ENCODE assay signal across 23 mouse cellular contexts in the genomic region with DNA sequence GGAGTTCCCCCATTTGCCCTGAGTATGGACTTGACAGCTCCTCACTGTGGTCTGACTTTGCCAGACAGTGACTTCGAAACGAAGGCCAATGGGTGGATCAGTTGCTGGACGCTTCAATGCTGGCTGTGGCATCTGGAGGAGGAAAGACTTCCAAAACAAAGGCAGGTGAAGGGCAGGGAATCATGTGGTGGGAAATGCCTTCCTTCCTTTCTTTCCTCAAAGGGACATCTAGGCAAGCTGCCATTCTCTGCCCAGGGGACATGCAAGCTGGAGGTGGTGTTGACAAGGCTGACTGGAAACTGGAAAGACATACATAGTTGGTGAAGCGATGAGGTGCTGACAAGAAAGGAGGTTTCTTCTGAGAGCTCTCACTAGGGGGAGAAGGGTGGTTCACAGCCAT.
DNase-seq lines count a peak whose midpoint lies in the region; ATAC-seq and TF ChIP-seq lines count a peak whose summit lies in the region.
"Had no signal": no experiment of that assay in that cellular context is flagged by ENCODE, and none has a peak within 500 bp of the region (broad histone marks: within the 10 kb centered on the region; RNA-seq: fewer than 3 reads in every experiment).

No protein-coding gene starts in this region.

- H3K27ac ChIP-seq in heart, postnatal 0 days (ENCODE audit: low read depth) = 0 out of 2 replicates have a peak overlapping the region, but pooled peaks have one; percentile 32
- H3K27ac ChIP-seq in midbrain, postnatal 0 days (ENCODE audit: low read depth, low read length) = no peak overlapping the region
- H3K27ac ChIP-seq: embryonic facial prominence, embryonic 13.5 days; hindbrain, embryonic 14.5 days; intestine, embryonic 15.5 days; left cerebral cortex, adult 2 months had no signal

- H3K4me1 ChIP-seq in heart, postnatal 0 days (ENCODE audit: control insufficient read depth, insufficient read depth) = peaks cover 25% of the 10 kb centered on the region
- peaks cover 9% of the 10 kb centered on the region; the same call in 1 of the 2 replicates for H3K4me1 ChIP-seq in midbrain, postnatal 0 days (ENCODE audit: insufficient read depth, low read length)

- DNase-seq in adrenal gland, postnatal 10 days = peak; percentile 72
- no peak for DNase-seq in adrenal gland, adult 8-10 months
- peak; percentile 63 for DNase-seq in 3T3-L1 (ENCODE audit: low read depth, low spot score)
- peak; percentile 59 to 65 for DNase-seq in heart, adult 9 months (ENCODE audit: low spot score in 2 of 2)
- DNase-seq in heart, postnatal 0 days (ENCODE audit: low spot score) = peak; percentile 41
- DNase-seq in ovary, adult 18-20 months (ENCODE audit: low spot score) = no peak
- DNase-seq in midbrain, postnatal 0 days (ENCODE audit: low spot score) = no peak
- no peak for DNase-seq in retina, embryonic 14.5 days (ENCODE audit: low spot score)
- DNase-seq: cerebellum, adult 9-11 months; kidney, adult 9 months; kidney, postnatal 25 days; left cerebral cortex, postnatal 4 days; liver; midbrain, embryonic 14.5 days; right cerebral cortex, postnatal 25 days; thymus, postnatal 14 days had no signal

- no peak overlapping the region for H3K9ac ChIP-seq in heart, postnatal 0 days (replicated peaks; ENCODE audit: low read depth, low read length)
- H3K9ac ChIP-seq in midbrain, postnatal 0 days (replicated peaks; ENCODE audit: low read length, poor library complexity, severe bottlenecking) = no peak overlapping the region
- H3K9ac ChIP-seq: embryonic facial prominence, embryonic 13.5 days; hindbrain, embryonic 14.5 days; intestine, embryonic 15.5 days had no signal

- no peak overlapping the region for H3K4me2 ChIP-seq in heart, postnatal 0 days (ENCODE audit: low read depth, low read length)
- no peak overlapping the region for H3K4me2 ChIP-seq in midbrain, postnatal 0 days (ENCODE audit: low read depth, low read length, poor library complexity, severe bottlenecking)
- H3K4me2 ChIP-seq: embryonic facial prominence, embryonic 13.5 days; hindbrain, embryonic 14.5 days; intestine, embryonic 15.5 days had no signal

- H3K4me3 ChIP-seq in heart, postnatal 0 days (ENCODE audit: low read depth, low read length) = no peak overlapping the region
- H3K4me3 ChIP-seq in midbrain, postnatal 0 days (ENCODE audit: low read depth, low read length) = no peak overlapping the region
- H3K4me3 ChIP-seq: embryonic facial prominence, embryonic 13.5 days; intestine, embryonic 15.5 days; left cerebral cortex, adult 2 months; megakaryocyte, embryonic 14.5 days; myocyte had no signal

- no peak for TF ChIP-seq CTCF in heart, postnatal 0 days (IDR thresholded peaks at IDR 0.05; ENCODE audit: low read depth)
- TF ChIP-seq CTCF in midbrain, postnatal 0 days (IDR thresholded peaks at IDR 0.05) = no peak

- no peaks in the 10 kb centered on the region for H3K9me3 ChIP-seq in heart, postnatal 0 days (replicated peaks; ENCODE audit: control insufficient read depth, low read length)
- H3K9me3 ChIP-seq in midbrain, postnatal 0 days (ENCODE audit: low read length) = no peaks in the 10 kb centered on the region
- H3K9me3 ChIP-seq: intestine, embryonic 15.5 days had no signal

- WGBS in heart, postnatal 0 days = 29% methylated on average over 4 of the region's 4 CpGs
- 83% methylated on average over 4 of the region's 4 CpGs for WGBS in midbrain, postnatal 0 days

- ATAC-seq in heart, postnatal 0 days (ENCODE audit: insufficient read depth, low read depth) = peak; percentile 39
- no peak for ATAC-seq in midbrain, postnatal 0 days (ENCODE audit: low FRiP score)
- ATAC-seq: forebrain, embryonic 16.5 days; intestine, embryonic 15.5 days had no signal

- H3K36me3 ChIP-seq in heart, postnatal 0 days (replicated peaks; ENCODE audit: control insufficient read depth, insufficient read depth, low read length) = no peaks in the 10 kb centered on the region
- no peaks in the 10 kb centered on the region for H3K36me3 ChIP-seq in midbrain, postnatal 0 days (ENCODE audit: insufficient read depth, low read length)
- H3K36me3 ChIP-seq: embryonic facial prominence, embryonic 13.5 days; intestine, embryonic 15.5 days had no signal

- no peak for TF ChIP-seq EP300 in heart, postnatal 0 days (IDR thresholded peaks at IDR 0.05; ENCODE audit: low read depth)

- H3K27me3 ChIP-seq in heart, postnatal 0 days (ENCODE audit: control insufficient read depth, insufficient read depth, low read length) = no peaks in the 10 kb centered on the region
- H3K27me3 ChIP-seq in midbrain, postnatal 0 days (ENCODE audit: insufficient read depth, low read length) = no peaks in the 10 kb centered on the region
- H3K27me3 ChIP-seq: embryonic facial prominence, embryonic 13.5 days; intestine, embryonic 15.5 days had no signal

Comparison
In these comparisons a context has a peak if more than half of its experiments do, and no peak if none do; other contexts are left out.
1. DNase-seq: peak in adrenal gland, postnatal 10 days (single experiment), 3T3-L1 (single experiment), heart, adult 9 months (2 of 2) and heart, postnatal 0 days (single experiment); none in adrenal gland, adult 8-10 months (single experiment), ovary, adult 18-20 months (single experiment), midbrain, postnatal 0 days (single experiment) and retina, embryonic 14.5 days (single experiment).